Mouse (Mus musculus) heart, postnatal 14 days (tissue): Measurements from ENCODE around the gene Dyrk1a. TPM values are rescaled to one million over a fixed set of nuclear protein-coding genes. Genes with fewer than 3 reads are reported as not detected.

Experiments used
- DNase-seq, 2 experiments: peaks; one replicate each; pipeline ENCODE4 v3.0.0; 2021 to 2022
- intact Hi-C: fragments of 180-260 bp; cut with DNase I; formaldehyde crosslinking; loops from one replicate; pipeline ENCODE4 v1.15.1; 2025
- total RNA-seq, 2 experiments: library from RNA; stranded (reverse); gene quantifications; 2 replicates each; pipeline ENCODE4 v1.2.3; 2021

Dyrk1a gene
- total RNA-seq, 2 experiments from 2014 or later, result 68.6 to 69.6 TPM

- intact Hi-C loops, result no loop called here
- DNase-seq, result no peak
These were observed 167.5 kb downstream of the Dyrk1a start for GRCm38 (mm10) chr16:94737359-94737687.

GRCm38 (mm10) chr16:94743853-94744501 is 174.2 kb downstream of the Dyrk1a start:
- peak in 1 of 2 experiments; percentile 62 for DNase-seq
- intact Hi-C loops, result no loop called here

GRCm38 (mm10) chr16:94745016-94745415 is 175.2 kb downstream of the Dyrk1a start:
- peak; percentile 46 to 68 for DNase-seq
- intact Hi-C loops, result no loop called here

Other genes starting within 250 kb of the Dyrk1a start
- gene Ripply3, start 241.6 kb upstream of the Dyrk1a start, total RNA-seq, result 1 to 10 TPM; 3.3 to 4.0 TPM
- gene Ttc3, start 199.4 kb upstream of the Dyrk1a start, total RNA-seq, result 10 to 100 TPM; 78.3 to 88.3 TPM
- 10 to 100 TPM; 70.4 to 74.2 TPM for gene Pigp, start 198.2 kb upstream of the Dyrk1a start, total RNA-seq
- 10 to 100 TPM; 26.7 to 27.8 TPM for gene Vps26c, start 43.2 kb upstream of the Dyrk1a start, total RNA-seq